Mouse (Mus musculus) left cerebral cortex, postnatal 25 days (tissue): Measurements from ENCODE around the gene Usp32. TPM values are rescaled to one million over a fixed set of nuclear protein-coding genes. Genes with fewer than 3 reads are reported as not detected.

ENCODE experiments used
- DNase-seq, 2 experiments: peaks; one replicate each; pipeline ENCODE4 v3.0.0; 2022; ENCODE audit warnings: low spot score in 2 of 2, mixed read lengths in 1 of 2
- intact Hi-C: fragments of 180-260 bp; cut with DNase I; formaldehyde crosslinking; loops from one replicate; pipeline ENCODE4 v1.15.1; 2025
- total RNA-seq, 2 experiments: library from RNA; stranded (reverse); gene quantifications; 2 replicates each; pipeline ENCODE4 v1.2.3; 2021

The Usp32 gene
- total RNA-seq, 2 experiments from 2014 or later = 115 to 120 TPM

DNA sequence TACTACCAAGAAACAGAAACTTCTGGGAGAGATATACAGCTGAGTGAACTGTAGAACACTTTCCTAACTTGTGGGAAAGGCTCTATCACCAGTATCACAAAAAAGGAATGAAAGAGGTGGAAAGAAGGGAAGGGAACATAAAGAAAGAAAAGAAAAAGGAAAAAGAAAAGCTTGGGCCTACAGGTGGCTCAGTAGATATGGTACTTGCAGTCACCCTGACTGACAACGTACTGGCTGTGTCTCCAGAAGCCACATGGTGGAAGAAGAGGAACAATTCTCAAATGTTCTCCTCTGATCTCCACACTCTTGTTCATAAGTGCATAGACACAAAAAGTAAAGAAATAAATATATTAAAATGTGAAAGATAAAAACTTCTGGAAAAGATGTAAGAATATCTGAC is 11.1 kb downstream of the Usp32 start:
- intact Hi-C loops = no loop called here
- no peak for DNase-seq

DNA sequence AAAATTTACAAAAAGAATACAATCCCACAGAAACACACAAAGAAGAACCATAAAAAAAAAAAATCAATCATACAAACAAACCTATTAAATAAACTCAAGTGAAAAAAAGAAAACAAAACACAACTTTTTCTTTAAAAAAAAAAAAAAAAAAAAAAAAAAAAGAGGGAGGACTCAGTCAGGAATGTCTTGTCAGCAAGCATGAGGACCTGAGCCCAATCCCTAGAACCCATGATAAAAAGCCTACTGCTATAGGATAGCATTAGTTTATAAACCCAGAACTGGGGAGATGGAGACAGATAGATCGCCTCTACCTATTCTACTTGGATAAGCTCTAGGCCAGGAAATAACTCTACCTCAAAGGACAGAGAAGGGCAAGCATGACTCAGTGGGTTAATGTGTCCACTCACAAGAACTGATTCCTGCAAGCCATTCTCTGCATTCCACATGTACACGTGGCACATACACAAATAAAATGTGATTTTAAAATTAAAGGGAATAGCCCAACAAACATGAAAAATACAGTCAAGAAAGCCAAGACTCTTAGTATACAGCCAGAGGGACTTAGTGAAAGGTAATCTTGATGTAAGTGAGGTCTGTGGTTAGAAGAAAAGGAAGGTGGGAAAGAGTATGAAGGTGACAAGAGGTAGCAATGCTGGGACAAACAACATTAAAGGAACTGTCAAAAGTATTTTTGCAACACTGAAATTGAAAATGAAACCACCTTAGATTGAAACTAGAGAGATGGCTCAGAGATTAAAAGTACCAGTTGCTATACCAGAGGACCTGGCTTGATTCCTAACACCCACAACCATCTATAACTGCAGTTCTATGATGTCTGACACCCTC is 13.5 kb downstream of the Usp32 start:
- DNase-seq = peak in 1 of 2 experiments; percentile 10
- intact Hi-C loops = no loop called here

- DNase-seq = no peak
- intact Hi-C loops = no loop called here
Observed at GRCm38 (mm10) chr11:85123267-85123992, 16.5 kb downstream of the Usp32 start.

- intact Hi-C loops = no loop called here
Observed at GRCm38 (mm10) chr11:85122073-85122472, 17.9 kb downstream of the Usp32 start.

DNA sequence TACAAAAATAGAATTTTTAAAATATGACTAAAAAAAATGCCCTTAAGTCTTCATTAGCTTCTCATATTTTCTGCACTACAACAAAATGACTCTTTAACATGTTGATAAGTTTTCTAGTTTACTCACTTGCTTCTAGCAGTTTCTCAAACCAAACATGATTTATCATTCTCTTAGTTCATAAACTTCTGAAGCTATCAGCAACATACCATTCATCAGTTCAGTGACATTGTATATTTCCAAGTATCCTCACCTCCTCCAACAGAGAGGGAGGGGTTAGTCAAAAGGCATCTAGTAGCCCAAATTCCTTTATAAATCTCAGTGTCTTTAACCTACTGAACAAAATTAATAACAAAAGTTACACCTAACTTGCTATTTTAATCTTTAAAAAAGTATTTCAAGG is 22.8 kb downstream of the Usp32 start:
- intact Hi-C loops = no loop called here
- DNase-seq = no peak

More at GRCm38 (mm10) chr11:85122073-85122472, 17.9 kb downstream of the Usp32 start:
- no peak for DNase-seq

DNA sequence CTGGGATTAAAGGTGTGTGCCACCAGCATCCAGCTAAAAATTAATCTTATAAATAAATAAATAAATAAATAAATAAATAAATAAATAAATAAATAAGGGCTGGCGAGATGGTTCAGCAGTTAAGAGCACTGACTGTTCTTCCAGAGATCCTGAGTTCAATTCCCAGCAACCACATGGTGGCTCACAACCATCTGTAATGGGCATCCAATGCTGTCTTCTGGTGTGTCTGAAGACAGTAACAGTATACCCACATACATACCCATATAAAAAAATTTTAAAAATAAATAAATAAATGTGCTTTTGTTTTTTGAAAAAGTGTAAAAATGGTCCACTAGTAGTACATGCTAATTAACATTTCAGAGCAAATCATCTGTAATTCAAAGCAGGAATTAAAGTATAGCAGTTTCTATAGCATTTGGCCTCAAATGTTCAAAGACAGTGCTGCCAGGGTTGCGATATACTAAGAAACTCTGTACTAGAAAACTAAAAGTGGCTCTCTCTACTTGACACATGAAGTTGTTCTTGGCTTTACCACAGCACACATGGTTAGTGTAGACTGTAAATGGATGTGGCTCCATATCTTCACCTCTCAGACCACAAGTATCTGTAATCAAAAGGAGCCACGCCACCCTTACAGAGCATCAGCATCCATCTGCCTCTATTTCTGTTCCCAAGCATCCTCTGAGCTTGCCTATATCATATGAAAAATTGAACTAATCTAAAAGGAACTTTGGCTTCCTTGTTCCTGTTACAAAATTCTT is 23.7 kb downstream of the Usp32 start:
- intact Hi-C loops = no loop called here
- no peak for DNase-seq

DNA sequence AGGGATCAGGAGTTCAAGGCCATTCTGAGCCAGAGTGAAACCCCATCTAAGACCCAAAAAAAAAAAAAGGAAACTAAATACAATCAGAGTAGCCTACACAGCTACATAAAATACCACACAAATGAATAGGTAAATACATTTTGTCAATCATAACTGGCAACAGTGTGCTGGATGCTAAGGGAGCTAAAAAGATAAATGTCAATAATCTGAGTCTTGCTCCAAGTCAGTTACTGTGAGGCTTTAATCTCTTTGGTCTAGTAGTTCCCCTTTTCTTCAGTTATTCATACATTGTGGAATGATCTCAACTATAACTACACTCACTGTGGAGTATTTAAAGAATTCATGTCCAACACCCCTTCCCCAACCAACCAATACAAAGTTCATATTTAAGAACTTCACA is 30.0 kb downstream of the Usp32 start:
- intact Hi-C loops = no loop called here
- DNase-seq = no peak

GRCm38 (mm10) chr11:85107217-85107616 is 32.7 kb downstream of the Usp32 start:
- intact Hi-C loops = no loop called here
- no peak for DNase-seq

DNA sequence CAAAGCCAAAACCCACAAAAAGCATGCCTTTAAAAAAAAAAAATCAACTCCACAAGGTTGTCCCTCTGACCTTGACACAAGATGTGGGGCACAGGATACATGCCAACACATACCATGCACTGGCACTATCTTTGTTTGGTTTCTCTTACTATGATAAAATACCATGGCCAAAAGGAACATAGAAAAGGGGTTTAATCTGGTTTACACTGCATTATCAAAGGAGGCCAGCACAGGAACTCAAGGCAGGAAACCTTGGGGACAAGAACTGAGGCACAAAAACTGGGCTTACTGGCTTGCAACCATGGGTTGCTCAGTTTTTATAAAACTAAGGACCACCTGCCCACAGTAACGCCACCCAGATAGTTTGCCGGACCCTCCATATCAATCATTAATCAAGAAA is 34.1 kb downstream of the Usp32 start:
- DNase-seq = no peak
- intact Hi-C loops = no loop called here

DNA sequence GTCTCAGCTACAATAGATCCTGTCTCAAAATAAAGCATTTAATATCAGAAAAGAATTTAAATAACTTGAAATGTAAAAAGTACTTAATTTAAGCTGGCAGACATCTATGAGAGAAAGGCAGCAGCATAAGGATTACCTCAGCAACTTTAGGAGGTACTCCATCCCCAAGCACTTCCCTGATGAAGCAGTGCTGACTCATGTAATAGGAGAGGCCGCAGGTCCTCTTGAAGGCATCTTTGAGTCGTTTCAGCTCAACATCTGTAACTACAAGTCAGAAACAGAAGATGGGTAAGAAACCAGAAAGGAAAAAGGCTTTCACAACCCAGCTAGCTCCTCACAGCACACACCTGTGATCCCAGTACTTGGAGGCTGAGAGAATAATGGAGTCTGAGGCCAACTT is 36.2 kb downstream of the Usp32 start:
- intact Hi-C loops = no loop called here
- no peak for DNase-seq

DNA sequence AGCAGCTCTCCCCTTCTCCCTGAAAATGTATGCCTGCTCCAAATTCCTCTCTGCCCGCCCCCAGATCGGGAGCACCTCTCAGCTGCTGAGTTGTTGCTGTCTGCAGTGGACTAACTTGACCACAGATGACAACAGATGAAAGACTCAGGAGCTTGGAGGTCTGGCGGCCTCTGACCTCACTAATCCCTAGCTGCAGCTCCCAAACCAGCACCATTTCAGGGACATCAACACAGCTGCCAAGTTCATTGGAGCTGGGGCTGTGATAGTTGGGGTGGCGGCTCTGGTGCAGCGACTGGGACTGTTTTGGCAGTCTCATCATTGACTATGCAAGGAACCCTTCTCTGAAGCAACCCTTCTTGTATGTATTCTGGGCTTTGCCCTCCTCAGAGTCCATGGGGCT is 44.8 kb downstream of the Usp32 start:
- intact Hi-C loops = no loop called here

GRCm38 (mm10) chr11:85086253-85086652 is 53.7 kb downstream of the Usp32 start:
- intact Hi-C loops = no loop called here
- no peak for DNase-seq

More for the DNA sequence above, 44.8 kb downstream of the Usp32 start:
- DNase-seq = peak in 1 of 2 experiments; percentile 21

DNA sequence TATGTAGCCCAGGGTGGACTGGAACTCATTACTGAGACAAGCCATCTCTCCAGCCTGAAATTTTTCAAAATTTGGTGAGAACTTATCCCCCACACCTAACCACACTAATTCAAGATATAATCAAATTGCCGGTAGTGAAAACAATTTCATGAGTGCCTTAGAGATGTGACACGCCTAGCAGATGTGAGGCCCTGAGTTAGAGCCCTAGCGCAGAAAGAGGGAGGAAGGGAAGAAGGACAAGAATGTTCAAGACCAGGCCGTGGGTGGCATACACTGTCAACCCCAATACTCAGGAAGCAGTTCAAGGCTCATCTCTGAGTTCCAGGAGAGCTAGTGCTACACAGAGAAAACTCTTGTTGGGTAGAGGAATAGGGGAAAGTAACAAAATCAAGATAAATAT is 72.1 kb downstream of the Usp32 start:
- intact Hi-C loops = no loop called here
- no peak for DNase-seq

DNA sequence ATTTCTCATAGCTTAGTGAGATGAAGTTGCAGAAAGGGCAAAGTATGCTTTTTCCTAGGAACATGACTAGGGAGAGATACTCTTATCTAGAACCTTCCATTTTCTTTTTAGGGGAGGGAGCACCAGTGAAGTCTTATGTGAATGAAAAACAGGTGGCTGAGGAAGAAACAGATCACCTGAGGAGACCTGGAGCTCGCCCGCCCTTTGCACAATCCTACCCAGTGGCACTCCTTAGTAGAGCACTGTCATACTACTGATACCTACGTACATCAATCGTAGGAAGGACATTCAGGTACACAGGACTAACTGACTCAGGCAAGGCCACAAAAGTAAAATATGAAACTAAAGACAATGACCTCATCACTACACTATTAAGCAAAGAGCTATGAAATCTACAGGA is 81.4 kb downstream of the Usp32 start:
- intact Hi-C loops = no loop called here
- DNase-seq = no peak

GRCm38 (mm10) chr11:85057544-85057943 is 82.4 kb downstream of the Usp32 start:
- intact Hi-C loops = no loop called here
- DNase-seq = no peak

- no peak for DNase-seq
- intact Hi-C loops = no loop called here
Observed at GRCm38 (mm10) chr11:85056901-85057300, 83.1 kb downstream of the Usp32 start.

GRCm38 (mm10) chr11:85055561-85055960 is 84.4 kb downstream of the Usp32 start:
- DNase-seq = no peak
- intact Hi-C loops = no loop called here

DNA sequence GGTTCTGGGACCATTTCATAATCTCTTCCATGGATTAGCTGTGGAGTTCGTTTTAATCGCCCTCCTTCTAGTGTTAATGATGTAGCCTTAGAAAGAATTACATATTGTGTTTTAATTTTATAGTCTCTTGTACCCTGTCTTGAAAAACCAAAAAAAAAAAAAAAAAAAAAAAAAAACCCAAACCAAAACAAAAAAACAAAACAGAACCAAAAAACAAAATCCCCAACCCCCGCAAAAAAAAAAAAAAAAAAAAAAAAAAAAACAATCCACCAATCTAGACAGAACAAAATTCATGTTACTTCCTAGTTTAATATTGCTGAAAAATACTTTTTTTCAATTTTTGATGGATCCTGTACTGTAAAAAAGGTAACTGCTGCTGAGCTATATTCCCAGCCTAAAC is 100.7 kb downstream of the Usp32 start:
- no peak for DNase-seq
- intact Hi-C loops = no loop called here

DNA sequence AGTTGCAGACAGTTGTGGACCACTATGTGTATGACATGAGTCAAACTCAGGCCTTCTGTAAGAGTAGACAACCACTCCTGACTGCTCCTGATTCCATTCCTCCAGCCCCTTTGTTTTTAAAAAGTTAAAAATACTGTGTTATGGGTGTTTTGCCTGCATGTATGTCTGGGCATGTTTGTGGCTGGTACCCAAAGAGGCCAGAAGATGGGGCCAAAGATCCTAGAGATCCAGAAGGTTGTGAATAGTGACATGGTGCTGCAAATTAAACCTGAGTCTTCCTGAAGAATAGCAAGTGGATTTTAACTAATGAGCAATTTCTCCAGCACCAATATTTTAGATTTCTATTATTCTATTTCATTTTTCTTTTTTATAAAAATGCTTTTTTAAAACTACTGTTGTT is 126.8 kb downstream of the Usp32 start:
- intact Hi-C loops = no loop called here
- no peak for DNase-seq

DNA sequence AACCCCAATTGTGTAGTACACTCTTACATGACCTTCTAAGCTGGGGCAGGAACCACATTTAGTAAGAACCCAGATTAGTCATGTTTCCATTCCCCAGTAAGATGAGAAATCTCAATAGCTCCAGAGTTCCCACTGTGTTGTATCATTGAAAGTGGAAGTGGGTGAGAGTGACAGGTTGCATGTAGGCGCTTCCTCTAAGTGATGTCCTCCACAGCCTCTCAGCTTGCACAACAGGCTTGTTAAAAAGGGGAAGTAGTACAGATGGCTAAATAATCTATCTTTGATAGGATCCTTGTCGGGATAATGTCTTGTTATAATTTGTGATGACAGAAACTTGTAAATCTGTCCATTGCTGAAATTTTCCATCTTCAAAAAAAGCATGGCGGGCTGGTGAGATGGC is 136.4 kb downstream of the Usp32 start:
- intact Hi-C loops = no loop called here
- peak; percentile 24 to 83 for DNase-seq
